Mouse (Mus musculus) brain, adult 10 weeks (tissue): Measurements from ENCODE around the gene Tcstv1. TPM values are rescaled to one million over a fixed set of nuclear protein-coding genes. Genes with fewer than 3 reads are reported as not detected.

Experiments
- polyA plus RNA-seq: library from polyadenylated mRNA; stranded (reverse); fragments of 350-450 nt; fragmentation: Illumina TruSeq; extraction: RNeasy Lipid Tissue Mini Kit (QIAGEN cat#74804); gene quantifications from one replicate; pipeline ENCODE4 v1.2.3, GENCODE M21; 2015; ENCODE audit warnings: low read depth, low replicate concordance

Tcstv1 gene
- polyA plus RNA-seq: not detected

GRCm38 (mm10) chr13:119894685-119895084 lies at the start of gene Tcstv1:
Tcstv1 (minus strand) TSS chr13:119894785.

DNA sequence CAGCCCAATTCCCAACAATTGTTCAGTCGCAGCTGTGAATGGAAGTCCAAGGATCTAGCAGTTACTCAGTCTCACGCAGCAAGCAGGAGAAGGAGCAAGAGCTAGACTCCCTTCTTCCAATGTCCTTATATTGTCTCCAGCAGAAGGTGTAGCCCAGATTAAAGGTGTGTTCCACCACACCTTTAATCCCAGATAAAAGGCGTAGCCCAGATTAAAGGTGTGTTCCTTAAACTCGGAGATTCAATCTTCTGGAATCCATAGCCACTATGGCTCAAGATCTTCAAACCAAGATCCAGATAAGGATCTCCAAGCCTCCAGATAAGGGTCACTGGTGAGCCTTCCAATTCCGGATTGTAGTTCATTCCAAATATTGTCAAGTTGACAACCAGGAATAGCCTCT lies 34.6 kb upstream of the Tcstv1 start, which contains the start of gene Gm21761:
Gene Gm21761, minus strand, starts transcription at position 101 of the 400 bp plus-strand sequence.

Other genes starting within 250 kb of the Tcstv1 start
- 199 TPM for gene Hmgcs1, start 204.4 kb downstream of the Tcstv1 start, polyA plus RNA-seq
- gene Nim1k, start 138.9 kb downstream of the Tcstv1 start, polyA plus RNA-seq: 12.4 TPM
- 38.5 TPM for gene Zfp131, start 103.9 kb downstream of the Tcstv1 start, polyA plus RNA-seq
- not detected for gene AF067063, start 64.6 kb downstream of the Tcstv1 start, polyA plus RNA-seq
- gene D13Ertd608e, start 58.8 kb downstream of the Tcstv1 start, polyA plus RNA-seq: not detected
- gene Gm21761, start 34.5 kb upstream of the Tcstv1 start, polyA plus RNA-seq: not detected
- not detected for gene B020031M17Rik, start 56.0 kb upstream of the Tcstv1 start, polyA plus RNA-seq
- not detected for gene Gm36079, start 132.2 kb upstream of the Tcstv1 start, polyA plus RNA-seq
- not detected for gene Gm21188, start 157.4 kb upstream of the Tcstv1 start, polyA plus RNA-seq
- not detected for gene Gm20767, start 245.5 kb upstream of the Tcstv1 start, polyA plus RNA-seq